15 mouse cellular contexts compared by ENCODE assay signal in the genomic region with DNA sequence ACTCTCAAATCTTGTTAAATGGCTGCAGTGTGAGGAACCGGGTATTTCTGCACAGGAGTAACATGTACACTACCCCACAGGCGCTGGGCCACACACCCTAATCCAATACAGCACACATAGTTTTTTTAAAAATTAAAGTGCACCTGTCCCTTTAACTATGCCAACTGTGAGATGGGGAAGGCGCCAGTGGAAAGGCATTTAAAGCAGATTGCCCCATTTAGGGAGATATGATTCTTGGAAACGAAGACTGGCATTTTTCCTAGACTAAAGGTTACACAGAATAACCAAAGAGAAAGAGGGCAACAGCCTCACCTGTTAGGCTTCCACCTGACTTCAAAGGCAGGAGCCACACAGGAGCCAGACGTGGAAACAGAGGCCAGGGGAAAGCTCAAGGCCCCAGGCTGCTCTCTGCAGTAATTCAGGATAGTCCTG. TPM values are rescaled to one million over a fixed set of nuclear protein-coding genes. Genes with fewer than 3 reads are reported as not detected.
DNase-seq lines count a peak whose midpoint lies in the region; ATAC-seq lines count a peak whose summit lies in the region.
"Had no signal": no experiment of that assay in that cellular context is flagged by ENCODE, and none has a peak within 500 bp of the region (broad histone marks: within the 10 kb centered on the region; RNA-seq: fewer than 3 reads in every experiment).

No protein-coding gene starts in this region.

- H3K9me3 ChIP-seq in liver, embryonic 16.5 days (replicated peaks; ENCODE audit: control insufficient read depth, low read length) = no peaks in the 10 kb centered on the region
- no peaks in the 10 kb centered on the region for H3K9me3 ChIP-seq in limb, embryonic 10.5 days (replicated peaks)
- H3K9me3 ChIP-seq: limb, embryonic 12.5 days; midbrain, embryonic 10.5 days had no signal

- no peaks in the 10 kb centered on the region for H3K27me3 ChIP-seq in liver, embryonic 16.5 days (ENCODE audit: control insufficient read depth, insufficient read depth, low read depth, low read length)
- H3K27me3 ChIP-seq in limb, embryonic 10.5 days (ENCODE audit: low read depth, poor library complexity, severe bottlenecking) = no peaks in the 10 kb centered on the region
- H3K27me3 ChIP-seq: limb, embryonic 12.5 days had no signal

- H3K4me2 ChIP-seq in liver, embryonic 16.5 days (ENCODE audit: low read depth, low read length) = 0 out of 2 replicates have a peak overlapping the region, but pooled peaks have one; percentile 8
- H3K4me2 ChIP-seq: limb, embryonic 12.5 days had no signal

- no peak for ATAC-seq in liver, embryonic 16.5 days (ENCODE audit: low read depth)
- ATAC-seq: forebrain, postnatal 0 days had no signal

- H3K9ac ChIP-seq in liver, embryonic 16.5 days (ENCODE audit: low read depth, low read length) = no peak overlapping the region
- H3K9ac ChIP-seq: forebrain, postnatal 0 days; limb, embryonic 12.5 days had no signal

- H3K27ac ChIP-seq in liver, embryonic 16.5 days (ENCODE audit: low read length) = no peak overlapping the region
- H3K27ac ChIP-seq in limb, embryonic 10.5 days = no peak overlapping the region
- H3K27ac ChIP-seq: limb, embryonic 12.5 days; midbrain, embryonic 10.5 days had no signal

- H3K4me3 ChIP-seq in liver, embryonic 16.5 days (ENCODE audit: low read depth, low read length) = no peak overlapping the region
- no peak overlapping the region for H3K4me3 ChIP-seq in limb, embryonic 10.5 days
- H3K4me3 ChIP-seq: limb, embryonic 12.5 days; midbrain, embryonic 10.5 days had no signal

- DNase-seq in adrenal gland, postnatal 14 days = peak; percentile 9
- no peak for DNase-seq in adrenal gland, adult 18-20 months (ENCODE audit: low spot score in 2 of 2)
- peak; percentile 28 for DNase-seq in kidney, adult 18-20 months
- DNase-seq in kidney, adult 8-10 months = no peak
- peak; percentile 34 to 62 for DNase-seq in cerebellum, postnatal 14 days
- no peak for DNase-seq in limb, embryonic 10.5 days (ENCODE audit: low spot score)
- DNase-seq in thymus, postnatal 10 days (ENCODE audit: low spot score in 2 of 2) = no peak
- DNase-seq: adrenal gland, adult 8-10 months; forebrain, postnatal 0 days; gastrocnemius, postnatal 36 days; kidney, adult 11 months; lung, postnatal 10 days had no signal

- no peaks in the 10 kb centered on the region for H3K36me3 ChIP-seq in liver, embryonic 16.5 days (ENCODE audit: control insufficient read depth, insufficient read depth)
- H3K36me3 ChIP-seq in limb, embryonic 10.5 days = no peaks in the 10 kb centered on the region
- H3K36me3 ChIP-seq: limb, embryonic 12.5 days had no signal

- H3K4me1 ChIP-seq in liver, embryonic 16.5 days (ENCODE audit: control insufficient read depth, low read depth, low read length) = peaks cover 61% of the 10 kb centered on the region
- H3K4me1 ChIP-seq in limb, embryonic 10.5 days = peaks cover 17% of the 10 kb centered on the region

- WGBS in liver, embryonic 16.5 days (ENCODE audit: insufficient replicate concordance) = 72% methylated on average over 5 of the region's 5 CpGs
- WGBS in limb, embryonic 10.5 days = 83% methylated on average over 5 of the region's 5 CpGs

RNA-seq across cellular contexts. Expression of a gene that starts 21.6 kb away (rescaled TPM):
- 2.3 and 3.0 TPM in 2 replicates for total RNA-seq in adrenal gland, postnatal 14 days (2021)
- total RNA-seq in adrenal gland, adult 18-20 months (2021) = 1 to 10 TPM; 6.4 to 6.6 TPM
- polyA plus RNA-seq in liver, embryonic 16.5 days (2015; fragmentation: Nextera tagmentation; extraction: Ambion mirVana) = 10.8 and 12.8 TPM in 2 replicates
- polyA plus RNA-seq in limb, embryonic 10.5 days (2016; fragmentation: Nextera tagmentation; extraction: Ambion mirVana) = 1.1 TPM in 2 replicates

RNA-seq across cellular contexts. Expression of a gene that starts 22.4 kb away (rescaled TPM):
- 92.5 and 104 TPM in 2 replicates for total RNA-seq in adrenal gland, postnatal 14 days (2021)
- total RNA-seq in adrenal gland, adult 18-20 months (2021) = 100 to 1,000 TPM; 102 to 135 TPM
- 17.5 and 19.8 TPM in 2 replicates for polyA plus RNA-seq in liver, embryonic 16.5 days (2015; fragmentation: Nextera tagmentation; extraction: Ambion mirVana)
- polyA plus RNA-seq in limb, embryonic 10.5 days (2016; fragmentation: Nextera tagmentation; extraction: Ambion mirVana) = 20.6 and 21.8 TPM in 2 replicates

Comparison
In these comparisons a context has a peak if more than half of its experiments do, and no peak if none do; other contexts are left out.
1. DNase-seq: peak in adrenal gland, postnatal 14 days (single experiment), kidney, adult 18-20 months (single experiment) and cerebellum, postnatal 14 days (2 of 2); none in adrenal gland, adult 18-20 months (0 of 2), kidney, adult 8-10 months (0 of 2), limb, embryonic 10.5 days (single experiment) and thymus, postnatal 10 days (0 of 2).